Mouse (Mus musculus): Measurements from ENCODE around the gene Gnptg.

Gnptg gene

GRCm38 (mm10) chr17:25239695-25240636 lies at the start of gene Gnptg, which contains the start of gene Tsr3:
Gene Gnptg (minus strand): TSS chr17:25240124.
Gene Tsr3 (plus strand): TSS chr17:25240170.
- DNase-seq = peak; percentile 83 to 85

- DNase-seq = peak in 1 of 2 experiments; percentile 32
These were observed 48.9 kb upstream of the Gnptg start for GRCm38 (mm10) chr17:25288842-25289241.

GRCm38 (mm10) chr17:25285033-25285432 lies 45.1 kb upstream of the Gnptg start:
- peak; percentile 81 to 85 for DNase-seq

- peak in 1 of 2 experiments; percentile 18 for DNase-seq
These were observed 42.2 kb upstream of the Gnptg start for GRCm38 (mm10) chr17:25282133-25282532.

- no peak for DNase-seq
These were observed 35.9 kb upstream of the Gnptg start for GRCm38 (mm10) chr17:25275833-25276232.

GRCm38 (mm10) chr17:25274571-25275346 lies 34.8 kb upstream of the Gnptg start, which contains the start of gene Ube2i:
Gene Ube2i (minus strand): TSS chr17:25274622.
- DNase-seq = no peak

GRCm38 (mm10) chr17:25273706-25274501 lies 34.0 kb upstream of the Gnptg start:
- peak; percentile 82 to 96 for DNase-seq

- DNase-seq = peak; percentile 75 to 92
These were observed 33.2 kb upstream of the Gnptg start for GRCm38 (mm10) chr17:25272951-25273705.

- no peak for DNase-seq
These were observed 32.4 kb upstream of the Gnptg start for GRCm38 (mm10) chr17:25272326-25272725.

GRCm38 (mm10) chr17:25270795-25271335 lies 30.9 kb upstream of the Gnptg start:
- DNase-seq = no peak

- peak; percentile 37 to 39 for DNase-seq
These were observed 24.5 kb upstream of the Gnptg start for GRCm38 (mm10) chr17:25264453-25264852.

- no peak for DNase-seq
These were observed 17.9 kb upstream of the Gnptg start for GRCm38 (mm10) chr17:25257804-25258261.

GRCm38 (mm10) chr17:25256140-25256754 lies 16.3 kb upstream of the Gnptg start, which contains the start of gene Baiap3:
Gene Baiap3 (minus strand): TSS chr17:25256364.
- DNase-seq = no peak

GRCm38 (mm10) chr17:25255110-25255509 lies 15.2 kb upstream of the Gnptg start:
- no peak for DNase-seq

GRCm38 (mm10) chr17:25253760-25254159 lies 13.8 kb upstream of the Gnptg start:
- DNase-seq = no peak

GRCm38 (mm10) chr17:25252643-25253042 lies 12.7 kb upstream of the Gnptg start:
- no peak for DNase-seq

GRCm38 (mm10) chr17:25250181-25250835 lies 10.4 kb upstream of the Gnptg start:
- no peak for DNase-seq

- DNase-seq = no peak
These were observed 8.3 kb upstream of the Gnptg start for GRCm38 (mm10) chr17:25248033-25248750.

GRCm38 (mm10) chr17:25244239-25244638 lies 4.3 kb upstream of the Gnptg start:
- DNase-seq = no peak
